Mouse (Mus musculus) ZHBTc4 (cell line): Measurements from ENCODE around the gene Mrps16.
A peak's percentile ranks its signal among the peaks of the same experiment; 100 is the strongest.

Experiments
- DNase-seq: peaks from one replicate; pipeline ENCODE4 v3.0.0-alpha.2; 2011; ENCODE audit warnings: low read depth, low spot score

The Mrps16 gene

GRCm38 (mm10) chr14:20368271-20368670, 25.2 kb downstream of the Mrps16 start:
- peak; percentile 50 for DNase-seq

GRCm38 (mm10) chr14:20363230-20363629, 30.2 kb downstream of the Mrps16 start:
- no peak for DNase-seq

- peak; percentile 98 for DNase-seq
These were observed 45.4 kb downstream of the Mrps16 start, which contains the start of the genes Ecd and Fam149b for GRCm38 (mm10) chr14:20347991-20348541. Gene Ecd (minus strand): TSS chr14:20348121. Gene Fam149b (plus strand): TSS chr14:20348162.

GRCm38 (mm10) chr14:20347441-20347990, 45.9 kb downstream of the Mrps16 start:
- DNase-seq, result no peak

- DNase-seq, result no peak
These were observed 47.5 kb downstream of the Mrps16 start for GRCm38 (mm10) chr14:20345885-20346284.

GRCm38 (mm10) chr14:20340866-20341265, 52.6 kb downstream of the Mrps16 start:
- peak; percentile 38 for DNase-seq

- DNase-seq, result peak; percentile 80
These were observed 53.3 kb downstream of the Mrps16 start for GRCm38 (mm10) chr14:20340149-20340548.

- peak; percentile 35 for DNase-seq
These were observed 54.0 kb downstream of the Mrps16 start for GRCm38 (mm10) chr14:20339415-20339814.
